Mouse (Mus musculus): Measurements from ENCODE around the gene Ntrk1.

Gene Ntrk1

GRCm38 (mm10) chr3:87749036-87749435, 45.9 kb downstream of the Ntrk1 start:
- peak; percentile 65 to 70 for DNase-seq

DNA sequence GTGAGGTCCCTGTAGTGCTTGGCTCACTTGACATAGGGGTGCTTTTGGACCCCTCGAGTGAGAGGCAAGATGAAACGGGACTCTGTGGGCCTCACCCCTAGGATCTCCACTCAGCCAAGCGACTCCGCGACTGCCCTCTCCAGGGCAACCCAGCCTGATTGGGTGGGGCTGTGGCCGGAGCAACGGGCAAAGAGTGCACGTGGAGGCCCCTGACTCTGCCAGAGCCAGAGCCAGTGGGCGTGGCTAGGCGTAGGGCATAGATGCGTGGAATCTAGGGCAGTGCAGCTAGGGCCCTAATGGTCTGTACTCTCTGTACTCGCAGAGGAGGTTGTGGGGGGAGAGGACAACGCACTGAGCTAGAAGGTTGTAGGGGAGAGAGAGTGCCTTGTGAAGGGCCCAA, 46.5 kb downstream of the Ntrk1 start, which contains the start of gene Lrrc71:
Lrrc71 (minus strand) TSS at position 195 of the 400 bp plus-strand sequence.
- peak in 1 of 2 experiments; percentile 34 for DNase-seq

DNA sequence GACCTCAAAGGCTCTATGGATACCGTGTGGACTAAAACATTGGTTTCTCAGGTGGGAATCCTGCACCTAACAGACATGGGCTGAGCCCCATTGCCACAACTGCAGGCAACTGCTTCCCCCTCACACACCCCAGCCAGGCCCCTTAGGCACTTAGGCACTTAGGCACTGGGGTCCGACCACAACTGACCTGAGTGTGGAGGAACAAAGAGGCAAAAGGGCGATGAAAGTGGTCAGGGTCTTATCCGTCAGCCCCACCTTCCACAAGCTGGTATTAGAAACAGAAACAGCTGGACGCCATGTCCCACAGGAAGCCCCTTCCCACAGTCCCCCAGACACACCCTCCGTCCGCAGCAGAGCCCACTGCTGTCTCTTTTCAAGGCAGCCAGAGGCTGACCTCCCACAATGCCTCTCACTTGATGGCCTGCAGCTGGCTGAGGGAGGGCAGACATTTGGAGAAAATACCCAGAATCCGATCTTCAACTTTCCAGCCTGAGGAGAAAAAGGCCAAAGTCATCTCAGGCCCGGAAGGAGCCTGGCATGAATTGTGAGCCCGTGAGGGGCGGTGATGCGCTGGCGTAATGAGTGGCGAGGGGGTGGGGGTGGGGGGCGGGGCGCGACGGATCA, 49.8 kb downstream of the Ntrk1 start:
- DNase-seq, result no peak

GRCm38 (mm10) chr3:87743927-87744326, 51.0 kb downstream of the Ntrk1 start:
- DNase-seq, result no peak

- no peak for DNase-seq
These were observed 52.2 kb downstream of the Ntrk1 start for GRCm38 (mm10) chr3:87742735-87743134.

DNA sequence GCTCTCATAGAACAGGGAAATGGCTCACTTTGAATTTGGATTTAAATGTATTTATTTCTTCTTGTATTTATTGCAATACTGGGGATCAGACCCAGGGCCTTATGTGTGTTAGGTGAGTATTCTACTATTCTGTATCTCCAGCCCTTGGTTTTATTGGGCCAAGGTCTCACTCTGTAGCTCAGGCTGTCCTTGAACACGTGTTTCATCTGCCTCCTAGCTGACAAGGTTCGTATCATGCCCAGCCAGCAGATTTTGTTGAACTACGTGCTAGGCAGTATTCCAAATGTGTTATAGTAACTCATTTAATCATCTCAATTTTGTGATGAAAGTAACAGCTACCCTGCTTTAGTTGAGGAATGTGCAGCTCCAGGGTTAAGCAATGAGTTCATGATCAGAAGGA, 52.9 kb downstream of the Ntrk1 start:
- no peak for DNase-seq

- no peak for DNase-seq
These were observed 56.1 kb downstream of the Ntrk1 start for GRCm38 (mm10) chr3:87738906-87739305.

- DNase-seq, result no peak
These were observed 59.6 kb downstream of the Ntrk1 start for GRCm38 (mm10) chr3:87735335-87735734.

DNA sequence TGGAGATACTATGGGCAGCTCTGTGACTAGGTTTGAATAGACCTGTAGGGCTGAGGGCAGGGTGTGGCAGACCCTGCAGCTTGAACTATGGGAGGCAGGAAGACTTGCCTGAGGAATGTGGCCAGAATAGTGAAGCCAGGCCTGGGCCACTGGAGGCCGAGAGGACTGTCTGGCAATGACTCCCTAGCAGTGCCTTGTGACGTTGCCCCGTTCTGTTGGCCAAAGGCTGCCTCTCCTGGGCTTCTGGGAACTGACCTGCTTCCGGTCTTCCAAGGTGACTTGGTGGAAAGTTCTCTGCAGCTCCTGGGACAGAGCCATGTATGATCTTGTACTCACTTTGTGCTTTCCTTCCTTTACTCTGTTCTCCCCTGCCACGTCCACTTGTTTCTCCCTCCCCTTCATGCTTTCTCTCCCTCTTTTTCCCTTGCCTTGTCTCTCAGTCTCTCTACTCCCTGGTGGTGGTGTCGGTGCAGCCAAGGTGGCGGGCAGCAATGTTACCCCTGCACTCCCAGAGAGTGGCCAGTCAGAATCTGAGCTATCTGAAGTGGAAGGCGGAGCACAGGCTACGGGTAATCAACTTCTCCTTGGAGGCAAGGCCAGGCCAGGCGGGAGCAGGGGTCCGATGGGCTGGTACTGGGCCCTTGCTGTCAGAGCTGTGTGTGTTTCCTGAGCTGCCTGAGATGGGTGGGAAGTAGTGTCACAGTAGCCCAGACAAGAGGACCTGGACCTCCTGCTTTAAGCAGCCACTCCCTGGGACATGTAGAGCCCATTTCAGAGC, 60.8 kb downstream of the Ntrk1 start:
- DNase-seq, result no peak

DNA sequence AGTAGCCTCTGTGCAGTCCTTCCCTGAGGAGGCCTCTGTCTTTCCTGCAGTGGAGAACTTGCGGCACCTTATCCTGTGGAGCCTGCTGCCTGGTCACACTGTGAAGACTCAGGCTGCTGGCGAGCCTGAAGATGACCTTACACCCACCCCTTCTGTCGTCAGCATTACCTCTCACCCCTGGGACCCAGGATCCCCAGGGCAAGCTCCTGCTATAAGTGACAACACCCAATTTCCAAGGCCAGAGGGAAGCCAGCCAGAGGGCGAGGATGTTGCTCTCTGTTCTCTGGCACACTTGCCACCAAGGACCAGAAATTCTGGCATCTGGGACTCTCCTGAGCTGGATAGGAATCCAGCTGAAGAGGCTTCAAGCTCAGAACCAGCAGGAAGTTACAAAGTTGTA, 61.9 kb downstream of the Ntrk1 start:
- no peak for DNase-seq

DNA sequence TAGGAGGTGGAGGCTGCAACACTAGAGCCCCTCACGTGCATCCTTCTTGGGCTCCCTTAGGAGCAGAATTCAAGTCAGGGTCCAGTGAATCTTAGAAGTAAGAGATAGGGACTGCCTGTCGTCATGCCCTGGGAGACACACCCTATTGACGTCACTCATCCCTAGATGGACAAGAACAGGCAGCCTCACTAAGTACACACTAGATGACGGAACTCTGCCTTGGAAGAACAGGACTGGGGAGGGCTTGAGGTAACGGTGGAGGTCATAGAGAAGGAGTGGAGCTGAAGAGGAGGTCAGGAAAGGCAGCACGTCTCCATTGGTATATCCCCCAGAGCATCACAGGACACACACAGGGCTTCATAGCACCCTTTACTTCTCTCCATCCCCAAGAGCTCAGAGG, 66.3 kb downstream of the Ntrk1 start:
- DNase-seq, result no peak

All from cerebellum, postnatal 10 days (tissue).